Mouse (Mus musculus): ENCODE results near the gene Rab42.

- TF ChIP-seq EP300 (IDR thresholded peaks at IDR 0.05; ENCODE audit: low read depth) (no peak), CTCF (IDR thresholded peaks at IDR 0.05; ENCODE audit: low read depth) (peak; percentile 98)
These were observed 42.1 kb upstream of the Rab42 start for GRCm38 (mm10) chr4:132345135-132345842.
